14 mouse cellular contexts compared by ENCODE assay signal in the genomic region with DNA sequence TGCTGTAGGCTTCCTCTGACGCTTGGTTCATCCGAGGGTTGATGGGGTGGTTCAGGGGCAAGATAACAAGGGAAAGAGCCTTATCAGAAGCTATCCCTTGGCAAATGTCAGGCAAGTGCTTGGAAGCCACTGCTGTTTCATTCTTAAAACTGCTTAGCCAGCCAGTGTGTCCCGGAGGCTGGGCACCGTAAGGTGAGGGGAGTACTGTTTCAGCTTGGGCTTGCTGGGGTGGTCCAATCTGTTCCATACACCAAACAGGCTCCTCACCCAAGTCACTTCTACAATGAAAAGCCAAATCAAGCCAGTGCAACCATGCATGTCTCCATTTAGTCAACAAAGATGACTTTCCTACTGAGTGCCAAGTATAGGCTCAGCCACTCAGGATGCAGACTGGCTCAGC. TPM values are rescaled to one million over a fixed set of nuclear protein-coding genes. Genes with fewer than 3 reads are reported as not detected.
DNase-seq lines count a peak whose midpoint lies in the region; ATAC-seq and TF ChIP-seq lines count a peak whose summit lies in the region.
"Had no signal": no experiment of that assay in that cellular context is flagged by ENCODE, and none has a peak within 500 bp of the region (broad histone marks: within the 10 kb centered on the region; RNA-seq: fewer than 3 reads in every experiment).

No protein-coding gene starts in this region.

- TF ChIP-seq CTCF in layer of hippocampus, adult 2 months (conservative IDR thresholded peaks at IDR 0.05) = no peak

- DNase-seq in forebrain, embryonic 11.5 days (ENCODE audit: low spot score) = no peak
- no peak for DNase-seq in layer of hippocampus, adult 2 months (ENCODE audit: low spot score in 2 of 2)
- no peak for DNase-seq in layer of hippocampus, postnatal 14 days (ENCODE audit: low spot score in 2 of 2)
- no peak for DNase-seq in urinary bladder, postnatal 36 days (ENCODE audit: low spot score in 2 of 2)
- DNase-seq: forebrain, postnatal 0 days had no signal

- H3K27ac ChIP-seq in forebrain, embryonic 15.5 days (replicated peaks) = 0 out of 2 replicates have a peak overlapping the region, but pooled peaks have one; percentile 100
- H3K27ac ChIP-seq in forebrain, embryonic 11.5 days (ENCODE audit: low read depth, low read length) = no peak overlapping the region
- H3K27ac ChIP-seq in layer of hippocampus, adult 2 months = 0 out of 2 replicates have a peak overlapping the region, but pooled peaks have one; percentile 3
- no peak overlapping the region; the same call in 1 of the 2 replicates for H3K27ac ChIP-seq in midbrain, embryonic 12.5 days (replicated peaks)
- H3K27ac ChIP-seq in neural tube, embryonic 13.5 days (replicated peaks) = peak overlapping the region; percentile 100; the same call in 1 of the 2 replicates
- H3K27ac ChIP-seq: embryonic facial prominence, embryonic 12.5 days had no signal

- H3K4me2 ChIP-seq in forebrain, embryonic 15.5 days (replicated peaks) = no peak overlapping the region
- no peak overlapping the region for H3K4me2 ChIP-seq in forebrain, embryonic 11.5 days (ENCODE audit: low read depth, low read length, severe bottlenecking)
- H3K4me2 ChIP-seq in midbrain, embryonic 12.5 days (replicated peaks) = no peak overlapping the region
- no peak overlapping the region for H3K4me2 ChIP-seq in neural tube, embryonic 13.5 days

- H3K27me3 ChIP-seq in forebrain, embryonic 15.5 days = no peaks in the 10 kb centered on the region
- no peaks in the 10 kb centered on the region for H3K27me3 ChIP-seq in forebrain, embryonic 11.5 days (ENCODE audit: control insufficient read depth, insufficient read depth, low read length)
- H3K27me3 ChIP-seq in midbrain, embryonic 12.5 days = no peaks in the 10 kb centered on the region
- H3K27me3 ChIP-seq in neural tube, embryonic 13.5 days = no peaks in the 10 kb centered on the region; the same call in 1 of the 2 replicates
- H3K27me3 ChIP-seq: embryonic facial prominence, embryonic 12.5 days had no signal

- no peak for ATAC-seq in forebrain, embryonic 15.5 days (replicated peaks)
- ATAC-seq in forebrain, embryonic 11.5 days (replicated peaks; ENCODE audit: low FRiP score) = no peak
- ATAC-seq in midbrain, embryonic 12.5 days (ENCODE audit: low FRiP score, low read depth) = no peak
- ATAC-seq in neural tube, embryonic 13.5 days (ENCODE audit: low read depth) = no peak

- H3K4me3 ChIP-seq in forebrain, embryonic 15.5 days = no peak overlapping the region
- H3K4me3 ChIP-seq in forebrain, embryonic 11.5 days (ENCODE audit: low read depth, low read length) = no peak overlapping the region
- no peak overlapping the region for H3K4me3 ChIP-seq in layer of hippocampus, adult 2 months
- H3K4me3 ChIP-seq in midbrain, embryonic 12.5 days = no peak overlapping the region
- no peak overlapping the region for H3K4me3 ChIP-seq in neural tube, embryonic 13.5 days
- H3K4me3 ChIP-seq: erythroblast, embryonic 14.5 days had no signal

- no peaks in the 10 kb centered on the region for H3K36me3 ChIP-seq in forebrain, embryonic 15.5 days
- H3K36me3 ChIP-seq in forebrain, embryonic 11.5 days (ENCODE audit: control insufficient read depth, insufficient read depth, low read length) = no peaks in the 10 kb centered on the region
- H3K36me3 ChIP-seq in midbrain, embryonic 12.5 days = no peaks in the 10 kb centered on the region
- no peaks in the 10 kb centered on the region for H3K36me3 ChIP-seq in neural tube, embryonic 13.5 days
- H3K36me3 ChIP-seq: embryonic facial prominence, embryonic 12.5 days had no signal

- WGBS in forebrain, embryonic 15.5 days = 67% methylated on average over 4 of the region's 4 CpGs
- WGBS in forebrain, embryonic 11.5 days = 68% methylated on average over 4 of the region's 4 CpGs
- WGBS in midbrain, embryonic 12.5 days = 50% methylated on average over 4 of the region's 4 CpGs
- WGBS in neural tube, embryonic 13.5 days = 58% methylated on average over 4 of the region's 4 CpGs

- no peak overlapping the region for H3K9ac ChIP-seq in forebrain, embryonic 15.5 days (replicated peaks)
- no peak overlapping the region for H3K9ac ChIP-seq in forebrain, embryonic 11.5 days (ENCODE audit: low read length)
- H3K9ac ChIP-seq in midbrain, embryonic 12.5 days (replicated peaks) = 0 out of 2 replicates have a peak overlapping the region, but pooled peaks have one; percentile 31
- H3K9ac ChIP-seq in neural tube, embryonic 13.5 days = no peak overlapping the region
- H3K9ac ChIP-seq: embryonic facial prominence, embryonic 12.5 days; forebrain, postnatal 0 days had no signal

- H3K9me3 ChIP-seq in forebrain, embryonic 15.5 days = no peaks in the 10 kb centered on the region
- H3K9me3 ChIP-seq in forebrain, embryonic 11.5 days (ENCODE audit: control insufficient read depth, low read length) = no peaks in the 10 kb centered on the region
- no peaks in the 10 kb centered on the region for H3K9me3 ChIP-seq in midbrain, embryonic 12.5 days
- H3K9me3 ChIP-seq in neural tube, embryonic 13.5 days = no peaks in the 10 kb centered on the region
- H3K9me3 ChIP-seq: embryonic facial prominence, embryonic 12.5 days had no signal

- peaks cover 30% of the 10 kb centered on the region for H3K4me1 ChIP-seq in forebrain, embryonic 15.5 days
- peaks cover 13% of the 10 kb centered on the region for H3K4me1 ChIP-seq in forebrain, embryonic 11.5 days (replicated peaks; ENCODE audit: control insufficient read depth, insufficient read depth, low read length)
- H3K4me1 ChIP-seq in midbrain, embryonic 12.5 days = peaks cover 30% of the 10 kb centered on the region
- H3K4me1 ChIP-seq in neural tube, embryonic 13.5 days (replicated peaks) = peaks cover 30% of the 10 kb centered on the region

RNA-seq across cellular contexts. Expression of a gene that starts 0.7 kb away (rescaled TPM):
- 20.2 and 21.3 TPM in 2 replicates for polyA plus RNA-seq in forebrain, embryonic 15.5 days (2015; fragmentation: Nextera tagmentation; extraction: Ambion mirVana)
- polyA plus RNA-seq in forebrain, embryonic 11.5 days (2014; fragmentation: Nextera tagmentation; extraction: Ambion mirVana) = 21.0 and 23.7 TPM in 2 replicates
- total RNA-seq in layer of hippocampus, adult 2 months (2021) = 10 to 100 TPM; 41.1 to 41.2 TPM
- 10 to 100 TPM; 25.4 to 29.5 TPM for total RNA-seq in layer of hippocampus, postnatal 14 days (2021)
- polyA plus RNA-seq in midbrain, embryonic 12.5 days (2016; fragmentation: Nextera tagmentation; extraction: Ambion mirVana) = 32.3 and 33.7 TPM in 2 replicates
- 59.2 and 65.0 TPM in 2 replicates for polyA plus RNA-seq in neural tube, embryonic 13.5 days (2015; fragmentation: Nextera tagmentation; extraction: Ambion mirVana)
- total RNA-seq: common myeloid progenitor, adult 5-6 weeks; granulocyte monocyte progenitor cell, adult 5-6 weeks; megakaryocyte-erythroid progenitor cell, adult 5-6 weeks; MEL had no signal
- polyA plus RNA-seq: erythroblast, embryonic 14.5 days had no signal

Comparison
In these comparisons a context has a peak if more than half of its experiments do, and no peak if none do; other contexts are left out.
1. H3K27ac ChIP-seq: peak in forebrain, embryonic 15.5 days (single experiment), layer of hippocampus, adult 2 months (single experiment) and neural tube, embryonic 13.5 days (single experiment); none in forebrain, embryonic 11.5 days (single experiment) and midbrain, embryonic 12.5 days (single experiment).